Mouse (Mus musculus) limb, embryonic 13.5 days (tissue): ENCODE measurements around the gene Elk3. TPM values are rescaled to one million over a fixed set of nuclear protein-coding genes. Genes with fewer than 3 reads are reported as not detected.

Experiments used
- ATAC-seq: fragments of 200-750 bp; cut with Nextera tagmentation; 2 replicates; pipeline ENCODE4 v1.8.0; 2017; ENCODE audit warnings: low read depth, moderate number of reproducible peaks, moderate TSS enrichment; ENCODE audit not compliant: low FRiP score
- H3K27ac ChIP-seq: fragments of 300-500 bp; sonication (generic); 2 replicates; pipeline ENCODE4 v1.5.1; 2015; ENCODE audit warnings: inconsistent platforms, mild to moderate bottlenecking, moderate library complexity
- H3K27me3 ChIP-seq: fragments of 300-500 bp; sonication (generic); 2 replicates; pipeline ENCODE4 v1.6.1; 2015; ENCODE audit warnings: mild to moderate bottlenecking, inconsistent platforms
- H3K36me3 ChIP-seq: fragments of 300-500 bp; sonication (generic); 2 replicates; pipeline ENCODE4 v1.6.1; 2015; ENCODE audit warnings: inconsistent platforms, mild to moderate bottlenecking, moderate library complexity
- H3K4me1 ChIP-seq: fragments of 300-500 bp; sonication (generic); 2 replicates; pipeline ENCODE4 v1.6.1; 2015; ENCODE audit warnings: inconsistent platforms
- H3K4me2 ChIP-seq: fragments of 300-500 bp; sonication (generic); replicated peaks from 2 replicates; pipeline ENCODE4 v1.6.1; 2015; ENCODE audit warnings: inconsistent platforms, mild to moderate bottlenecking, moderate library complexity
- H3K4me3 ChIP-seq: fragments of 300-500 bp; sonication (generic); 2 replicates; pipeline ENCODE4 v1.5.1; 2015; ENCODE audit warnings: moderate library complexity, mild to moderate bottlenecking, inconsistent platforms
- H3K9ac ChIP-seq: fragments of 300-500 bp; sonication (generic); 2 replicates; pipeline ENCODE4 v1.6.1; 2015; ENCODE audit warnings: mild to moderate bottlenecking, inconsistent platforms
- H3K9me3 ChIP-seq: fragments of 300-500 bp; sonication (generic); 2 replicates; pipeline ENCODE4 v1.6.1; 2016; ENCODE audit warnings: inconsistent platforms
- WGBS: fragments of 180-500 bp; shearing (Covaris S2); methylation state at CpG from one replicate; pipeline ENCODE4 v1.1.7; 2015; 5-methylcytosine and 5-hydroxymethylcytosine counted together
- polyA plus RNA-seq: library from polyadenylated mRNA; unstranded; fragments of >200 nt; fragmentation: Nextera tagmentation; extraction: Ambion mirVana; gene quantifications from 2 replicates; pipeline ENCODE4 v1.2.1, GENCODE M21; 2015

The Elk3 gene
- polyA plus RNA-seq, 1 experiment from 2014 or later, result 48.6 TPM

GRCm38 (mm10) chr10:93309131-93309933, 1.6 kb downstream of the Elk3 start:
- ATAC-seq, result peak; percentile 58
- no peaks in the 10 kb centered on the region for H3K9me3 ChIP-seq
- H3K4me1 ChIP-seq, result peaks cover 49% of the 10 kb centered on the region
- no peaks in the 10 kb centered on the region for H3K36me3 ChIP-seq
- peak overlapping the region; percentile 98 for H3K9ac ChIP-seq
- H3K4me2 ChIP-seq, result peak overlapping the region; percentile 77
- peak overlapping the region; percentile 99 for H3K27ac ChIP-seq
- H3K4me3 ChIP-seq, result peak overlapping the region; percentile 90
- WGBS, result under 1% methylated on average over 22 of the region's 23 CpGs
- no peaks in the 10 kb centered on the region for H3K27me3 ChIP-seq

GRCm38 (mm10) chr10:93306367-93306766, 4.6 kb downstream of the Elk3 start:
- no peak for ATAC-seq
- H3K4me2 ChIP-seq, result peak overlapping the region; percentile 36; the same call in 1 of the 2 replicates
- no peaks in the 10 kb centered on the region for H3K27me3 ChIP-seq
- peaks cover 2% of the 10 kb centered on the region; the same call in 1 of the 2 replicates for H3K36me3 ChIP-seq
- no peak overlapping the region for H3K4me3 ChIP-seq
- 72% methylated on average over 11 of the region's 11 CpGs for WGBS
- peaks cover 56% of the 10 kb centered on the region for H3K4me1 ChIP-seq
- H3K27ac ChIP-seq, result no peak overlapping the region
- H3K9ac ChIP-seq, result no peak overlapping the region
- H3K9me3 ChIP-seq, result no peaks in the 10 kb centered on the region

- no peak overlapping the region for H3K4me3 ChIP-seq
- H3K27ac ChIP-seq, result no peak overlapping the region
- no peaks in the 10 kb centered on the region for H3K9me3 ChIP-seq
- H3K4me1 ChIP-seq, result peaks cover 53% of the 10 kb centered on the region
- WGBS, result 40% methylated on average over 6 of the region's 6 CpGs
- no peaks in the 10 kb centered on the region for H3K27me3 ChIP-seq
- 0 out of 2 replicates have a peak overlapping the region, but pooled peaks have one; percentile 35 for H3K9ac ChIP-seq
- peak overlapping the region; percentile 36 for H3K4me2 ChIP-seq
- ATAC-seq, result no peak
- H3K36me3 ChIP-seq, result peaks cover 3% of the 10 kb centered on the region; the same call in 1 of the 2 replicates
Measured at GRCm38 (mm10) chr10:93305946-93306345, 5.0 kb downstream of the Elk3 start.

GRCm38 (mm10) chr10:93303231-93303630, 7.7 kb downstream of the Elk3 start:
- Histone ChIP-seq H3K4me3 (no peak overlapping the region), H3K9ac (no peak overlapping the region), H3K27me3 (no peaks in the 10 kb centered on the region), H3K9me3 (no peaks in the 10 kb centered on the region), H3K27ac (no peak overlapping the region; the same call in 1 of the 2 replicates), H3K4me1 (peaks cover 63% of the 10 kb centered on the region), H3K36me3 (peaks cover 5% of the 10 kb centered on the region; the same call in 1 of the 2 replicates), H3K4me2 (no peak overlapping the region)
- no peak for ATAC-seq
- 69% methylated on average over 4 of the region's 4 CpGs for WGBS

- Histone ChIP-seq H3K27me3 (no peaks in the 10 kb centered on the region), H3K9me3 (no peaks in the 10 kb centered on the region), H3K4me1 (peaks cover 62% of the 10 kb centered on the region), H3K9ac (no peak overlapping the region), H3K4me3 (no peak overlapping the region), H3K27ac (no peak overlapping the region), H3K4me2 (no peak overlapping the region), H3K36me3 (peaks cover 10% of the 10 kb centered on the region)
- 79% methylated on average over 8 of the region's 8 CpGs for WGBS
- no peak for ATAC-seq
Measured at GRCm38 (mm10) chr10:93301831-93302230, 9.1 kb downstream of the Elk3 start.

- ATAC-seq, result no peak
- H3K4me3 ChIP-seq, result no peak overlapping the region
- peaks cover 71% of the 10 kb centered on the region for H3K4me1 ChIP-seq
- H3K9me3 ChIP-seq, result no peaks in the 10 kb centered on the region
- H3K4me2 ChIP-seq, result no peak overlapping the region; the same call in 1 of the 2 replicates
- H3K27ac ChIP-seq, result peak overlapping the region; percentile 22; the same call in 1 of the 2 replicates
- H3K27me3 ChIP-seq, result no peaks in the 10 kb centered on the region
- H3K36me3 ChIP-seq, result peaks cover 10% of the 10 kb centered on the region
- peak overlapping the region; percentile 31; the same call in 1 of the 2 replicates for H3K9ac ChIP-seq
- WGBS, result 47% methylated on average over 7 of the region's 7 CpGs
Measured at GRCm38 (mm10) chr10:93298208-93298607, 12.7 kb downstream of the Elk3 start.

- Histone ChIP-seq H3K4me3 (no peak overlapping the region), H3K27me3 (no peaks in the 10 kb centered on the region), H3K9me3 (no peaks in the 10 kb centered on the region), H3K4me1 (peaks cover 68% of the 10 kb centered on the region), H3K36me3 (peaks cover 10% of the 10 kb centered on the region), H3K4me2 (no peak overlapping the region), H3K9ac (peak overlapping the region; percentile 31; the same call in 1 of the 2 replicates), H3K27ac (peak overlapping the region; percentile 22; the same call in 1 of the 2 replicates)
- ATAC-seq, result no peak
- 28% methylated on average over 5 of the region's 5 CpGs for WGBS
Measured at GRCm38 (mm10) chr10:93297774-93298173, 13.2 kb downstream of the Elk3 start.

- WGBS, result 18% methylated on average over 20 of the region's 20 CpGs
- H3K4me3 ChIP-seq, result peak overlapping the region; percentile 22
- H3K4me2 ChIP-seq, result peak overlapping the region; percentile 57
- no peaks in the 10 kb centered on the region for H3K27me3 ChIP-seq
- peak overlapping the region; percentile 89 for H3K27ac ChIP-seq
- H3K36me3 ChIP-seq, result peaks cover 5% of the 10 kb centered on the region; the same call in 1 of the 2 replicates
- peaks cover 70% of the 10 kb centered on the region for H3K4me1 ChIP-seq
- H3K9me3 ChIP-seq, result no peaks in the 10 kb centered on the region
- peak; percentile 76 for ATAC-seq
- H3K9ac ChIP-seq, result peak overlapping the region; percentile 45; the same call in 1 of the 2 replicates
Measured at GRCm38 (mm10) chr10:93294547-93295219, 16.3 kb downstream of the Elk3 start.

GRCm38 (mm10) chr10:93293621-93294020, 17.3 kb downstream of the Elk3 start:
- Histone ChIP-seq H3K27me3 (no peaks in the 10 kb centered on the region), H3K27ac (peak overlapping the region; percentile 89; the same call in 1 of the 2 replicates), H3K9ac (no peak overlapping the region), H3K36me3 (peaks cover 5% of the 10 kb centered on the region; the same call in 1 of the 2 replicates), H3K4me3 (no peak overlapping the region), H3K9me3 (no peaks in the 10 kb centered on the region), H3K4me1 (peaks cover 59% of the 10 kb centered on the region), H3K4me2 (peak overlapping the region; percentile 57; the same call in 1 of the 2 replicates)
- ATAC-seq, result no peak
- 72% methylated on average over 7 of the region's 7 CpGs for WGBS

GRCm38 (mm10) chr10:93291843-93292242, 19.1 kb downstream of the Elk3 start:
- Histone ChIP-seq H3K27me3 (no peaks in the 10 kb centered on the region), H3K36me3 (peaks cover 16% of the 10 kb centered on the region), H3K4me1 (peaks cover 53% of the 10 kb centered on the region), H3K4me2 (no peak overlapping the region), H3K9ac (no peak overlapping the region), H3K4me3 (no peak overlapping the region), H3K9me3 (no peaks in the 10 kb centered on the region), H3K27ac (no peak overlapping the region)
- 11% methylated on average over 6 of the region's 6 CpGs for WGBS
- ATAC-seq, result no peak

- ATAC-seq, result 0 out of 2 replicates have a peak, but pooled peaks have one; percentile 18
- Histone ChIP-seq H3K27ac (no peak overlapping the region), H3K9me3 (no peaks in the 10 kb centered on the region), H3K27me3 (no peaks in the 10 kb centered on the region), H3K4me2 (no peak overlapping the region), H3K4me1 (peaks cover 53% of the 10 kb centered on the region), H3K9ac (no peak overlapping the region), H3K36me3 (peaks cover 16% of the 10 kb centered on the region), H3K4me3 (no peak overlapping the region)
- WGBS, result 44% methylated on average over 7 of the region's 7 CpGs
Measured at GRCm38 (mm10) chr10:93291352-93291751, 19.6 kb downstream of the Elk3 start.

GRCm38 (mm10) chr10:93289404-93289803, 21.5 kb downstream of the Elk3 start:
- H3K4me2 ChIP-seq, result no peak overlapping the region
- no peaks in the 10 kb centered on the region for H3K9me3 ChIP-seq
- no peaks in the 10 kb centered on the region for H3K27me3 ChIP-seq
- peaks cover 28% of the 10 kb centered on the region for H3K36me3 ChIP-seq
- no peak overlapping the region for H3K4me3 ChIP-seq
- WGBS, result 58% methylated on average over 6 of the region's 6 CpGs
- no peak for ATAC-seq
- H3K27ac ChIP-seq, result no peak overlapping the region
- H3K4me1 ChIP-seq, result peaks cover 35% of the 10 kb centered on the region
- H3K9ac ChIP-seq, result no peak overlapping the region
